Mouse (Mus musculus): ENCODE data around the gene Cflar. TPM values are rescaled to one million over a fixed set of nuclear protein-coding genes. Genes with fewer than 3 reads are reported as not detected.
"Not testable (repeated sequence)": the region's sequence is repeated elsewhere in the genome, so short reads cannot be mapped to it uniquely, and the experiment has no call there.

The Cflar gene
- polyA plus RNA-seq, 1 experiment from 2014 or later, result 44.2 TPM

DNA sequence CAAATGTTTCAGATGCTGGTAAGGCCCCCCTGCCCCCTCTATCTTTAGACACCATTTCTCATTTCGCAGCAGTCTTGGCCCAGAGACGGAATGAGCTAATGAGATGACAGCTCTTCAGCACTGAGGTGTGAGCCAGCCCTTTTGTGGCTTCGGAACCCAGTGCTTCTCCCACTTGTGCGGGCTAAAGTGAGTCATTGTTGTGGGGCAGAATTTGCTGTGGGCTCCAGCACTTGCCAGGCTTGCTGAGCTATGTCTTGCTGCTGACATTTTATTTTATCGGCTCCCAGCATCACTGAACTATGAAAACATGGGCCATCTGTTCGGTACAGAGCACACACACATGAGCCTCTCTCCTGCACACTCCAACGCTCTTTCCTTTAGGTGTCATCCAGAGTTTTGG lies 28.2 kb downstream of the Cflar start:
- H3K9ac ChIP-seq, result no peak overlapping the region
- peaks cover 84% of the 10 kb centered on the region for H3K36me3 ChIP-seq
- no peak overlapping the region for H3K4me2 ChIP-seq
- ATAC-seq (ENCODE audit: borderline replicate concordance, extremely low read depth, low FRiP score, low TSS enrichment), result no peak
- H3K27me3 ChIP-seq, result no peaks in the 10 kb centered on the region
- 86% methylated on average over 7 of the region's 7 CpGs for WGBS
- H3K4me1 ChIP-seq, result no peaks in the 10 kb centered on the region
- H3K9me3 ChIP-seq, result no peaks in the 10 kb centered on the region
- H3K27ac ChIP-seq, result no peak overlapping the region
- H3K4me3 ChIP-seq, result no peak overlapping the region

DNA sequence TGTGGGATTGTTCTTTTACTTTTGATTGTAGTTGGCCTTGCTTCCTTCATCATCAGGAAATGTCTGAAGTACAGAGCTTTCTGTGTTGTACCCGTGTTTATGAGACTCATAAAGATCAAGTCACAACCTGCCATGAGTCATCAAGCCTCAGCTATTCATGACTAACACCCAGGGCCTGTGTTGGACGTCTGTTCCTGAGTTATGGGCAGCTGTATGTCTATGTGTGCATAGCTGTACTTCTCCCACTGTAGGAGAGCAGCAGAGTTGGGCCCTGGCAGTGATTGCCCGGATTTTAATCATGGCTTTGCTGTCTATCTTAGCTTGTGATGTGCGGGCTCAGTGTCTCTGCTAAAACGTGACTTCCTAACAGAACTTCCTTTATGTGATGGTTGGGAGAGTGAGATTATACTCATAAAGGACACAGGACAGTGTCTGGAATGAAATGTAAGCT lies 31.3 kb downstream of the Cflar start:
- no peak overlapping the region for H3K4me2 ChIP-seq
- no peak overlapping the region for H3K4me3 ChIP-seq
- H3K4me1 ChIP-seq, result no peaks in the 10 kb centered on the region
- 73% methylated on average over 5 of the region's 5 CpGs for WGBS
- H3K9ac ChIP-seq, result no peak overlapping the region
- H3K27ac ChIP-seq, result no peak overlapping the region
- ATAC-seq (ENCODE audit: borderline replicate concordance, extremely low read depth, low FRiP score, low TSS enrichment), result no peak
- H3K27me3 ChIP-seq, result no peaks in the 10 kb centered on the region
- peaks cover 83% of the 10 kb centered on the region for H3K36me3 ChIP-seq
- no peaks in the 10 kb centered on the region for H3K9me3 ChIP-seq

DNA sequence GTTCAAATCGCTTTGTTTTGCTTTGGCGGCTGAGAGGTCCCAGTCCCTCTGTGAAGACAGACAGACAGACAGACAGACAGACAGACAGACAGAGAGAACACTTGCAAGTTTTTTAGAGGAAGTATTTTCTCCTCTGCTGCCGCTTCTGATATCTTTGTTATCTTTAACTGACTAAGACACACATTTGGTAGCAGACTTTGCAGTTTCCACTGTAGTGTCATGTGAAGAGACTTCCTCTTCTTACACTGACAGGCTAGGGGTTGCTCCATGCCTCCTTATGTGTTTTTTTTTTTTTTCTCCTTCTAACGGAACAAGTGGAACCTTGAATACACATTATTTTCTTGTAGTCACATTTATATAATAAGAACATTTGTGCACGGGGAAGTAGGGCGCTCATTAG lies 31.9 kb downstream of the Cflar start:
- ATAC-seq (ENCODE audit: borderline replicate concordance, extremely low read depth, low FRiP score, low TSS enrichment), result no peak
- Histone ChIP-seq H3K4me2 (no peak overlapping the region), H3K4me3 (no peak overlapping the region), H3K36me3 (peaks cover 85% of the 10 kb centered on the region), H3K27ac (no peak overlapping the region), H3K27me3 (no peaks in the 10 kb centered on the region), H3K4me1 (no peaks in the 10 kb centered on the region), H3K9ac (no peak overlapping the region), H3K9me3 (no peaks in the 10 kb centered on the region)
- WGBS, result 81% methylated on average over 6 of the region's 6 CpGs

DNA sequence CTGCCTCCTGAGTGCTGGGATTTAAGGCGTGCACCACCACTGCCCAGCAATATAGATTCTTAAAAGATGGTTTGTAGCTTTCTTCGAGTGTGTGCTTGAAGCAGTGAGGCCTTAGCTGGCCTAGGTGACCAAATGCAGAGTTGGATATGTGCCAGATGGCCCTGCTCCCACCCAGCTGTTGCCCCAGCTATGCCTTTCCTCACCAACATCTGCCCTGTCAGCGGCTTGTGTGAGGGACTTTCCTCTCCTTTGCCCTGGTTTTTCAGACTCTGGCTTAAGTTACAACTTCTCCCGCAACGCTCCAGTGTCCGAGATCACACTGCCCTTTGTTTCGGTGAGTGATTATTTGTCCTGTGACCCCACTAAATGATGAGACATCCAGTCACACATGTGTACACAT lies 33.3 kb downstream of the Cflar start:
- Histone ChIP-seq H3K4me2 (no peak overlapping the region), H3K27ac (no peak overlapping the region), H3K9ac (no peak overlapping the region), H3K36me3 (peaks cover 90% of the 10 kb centered on the region), H3K4me3 (no peak overlapping the region), H3K9me3 (no peaks in the 10 kb centered on the region), H3K27me3 (no peaks in the 10 kb centered on the region), H3K4me1 (no peaks in the 10 kb centered on the region)
- ATAC-seq (ENCODE audit: borderline replicate concordance, extremely low read depth, low FRiP score, low TSS enrichment), result no peak
- 79% methylated on average over 7 of the region's 7 CpGs for WGBS

DNA sequence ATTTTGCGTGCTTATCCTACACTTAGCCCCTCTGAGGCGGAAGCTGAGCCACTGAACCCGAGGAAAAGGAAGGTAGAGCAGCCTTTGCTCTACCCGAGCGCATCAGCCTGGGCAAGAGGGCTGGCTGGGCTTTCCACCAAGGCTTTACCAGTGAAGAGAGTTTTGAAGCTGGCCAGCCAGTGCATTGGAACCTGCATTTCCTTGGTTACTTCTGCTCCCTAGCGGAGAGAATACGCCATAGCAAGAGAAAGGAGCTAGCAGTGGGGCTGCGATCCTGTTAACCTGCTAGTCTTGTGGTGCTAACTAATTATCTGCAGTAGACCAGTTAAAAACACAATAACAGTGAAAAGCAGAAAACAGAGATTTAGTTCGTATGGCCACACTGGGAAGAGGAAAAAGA lies 35.6 kb downstream of the Cflar start:
- Histone ChIP-seq H3K36me3 (peaks cover 69% of the 10 kb centered on the region), H3K4me3 (no peak overlapping the region), H3K9ac (no peak overlapping the region), H3K27ac (no peak overlapping the region), H3K4me2 (no peak overlapping the region), H3K9me3 (no peaks in the 10 kb centered on the region), H3K4me1 (no peaks in the 10 kb centered on the region), H3K27me3 (no peaks in the 10 kb centered on the region)
- WGBS, result 73% methylated on average over 9 of the region's 9 CpGs
- ATAC-seq (ENCODE audit: borderline replicate concordance, extremely low read depth, low FRiP score, low TSS enrichment), result no peak

DNA sequence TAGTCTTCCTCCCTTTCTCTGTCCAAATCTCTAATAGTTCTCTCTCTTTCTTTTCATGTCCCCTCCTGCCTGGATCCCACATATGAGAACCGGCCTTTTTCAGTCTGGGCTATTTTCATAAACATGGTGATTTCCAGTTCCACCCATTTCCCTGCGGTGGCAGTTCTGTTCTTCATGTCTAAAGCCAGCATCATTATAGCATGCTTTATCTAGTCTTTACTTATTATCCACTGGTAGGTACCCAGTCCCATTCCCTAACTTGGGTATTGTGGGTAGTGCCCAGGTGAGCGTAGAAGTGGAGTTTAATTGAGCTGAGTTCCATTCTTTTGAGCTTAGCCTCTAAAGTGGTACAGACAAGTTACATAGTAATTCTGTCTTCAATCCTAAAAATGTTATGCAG lies 48.1 kb downstream of the Cflar start:
- Histone ChIP-seq H3K9ac (no peak overlapping the region), H3K36me3 (peaks cover 29% of the 10 kb centered on the region), H3K27me3 (no peaks in the 10 kb centered on the region), H3K9me3 (no peaks in the 10 kb centered on the region), H3K4me2 (no peak overlapping the region), H3K4me1 (no peaks in the 10 kb centered on the region), H3K4me3 (no peak overlapping the region), H3K27ac (no peak overlapping the region)
- ATAC-seq (ENCODE audit: borderline replicate concordance, extremely low read depth, low FRiP score, low TSS enrichment), result no peak
- 89% methylated on average over 3 of the region's 3 CpGs for WGBS

DNA sequence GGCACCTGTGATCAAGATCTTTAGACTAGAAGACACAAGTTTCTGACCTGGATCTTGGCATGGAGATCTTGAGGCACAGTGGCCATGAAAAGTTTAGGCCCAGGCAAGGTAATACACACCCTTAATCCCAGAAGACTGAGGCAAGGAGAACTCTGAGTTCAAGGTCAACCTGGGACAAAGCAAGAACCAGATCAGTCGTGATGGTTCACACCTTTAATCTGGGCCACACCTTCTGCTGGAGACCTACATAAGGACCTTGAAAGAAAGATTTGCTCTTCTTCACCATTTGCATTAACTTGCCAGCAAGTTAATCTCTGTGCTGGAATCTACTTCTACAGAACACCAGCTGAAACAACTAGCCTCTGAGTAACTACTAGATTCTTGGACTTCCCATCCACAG lies 49.3 kb downstream of the Cflar start:
- Histone ChIP-seq H3K27me3 (no peaks in the 10 kb centered on the region), H3K4me1 (no peaks in the 10 kb centered on the region), H3K9me3 (no peaks in the 10 kb centered on the region), H3K36me3 (peaks cover 19% of the 10 kb centered on the region), H3K27ac (no peak overlapping the region), H3K9ac (no peak overlapping the region), H3K4me2 (no peak overlapping the region), H3K4me3 (no peak overlapping the region)
- 73% methylated on average over 1 of the region's 1 CpGs for WGBS
- no peak for ATAC-seq (ENCODE audit: borderline replicate concordance, extremely low read depth, low FRiP score, low TSS enrichment)

DNA sequence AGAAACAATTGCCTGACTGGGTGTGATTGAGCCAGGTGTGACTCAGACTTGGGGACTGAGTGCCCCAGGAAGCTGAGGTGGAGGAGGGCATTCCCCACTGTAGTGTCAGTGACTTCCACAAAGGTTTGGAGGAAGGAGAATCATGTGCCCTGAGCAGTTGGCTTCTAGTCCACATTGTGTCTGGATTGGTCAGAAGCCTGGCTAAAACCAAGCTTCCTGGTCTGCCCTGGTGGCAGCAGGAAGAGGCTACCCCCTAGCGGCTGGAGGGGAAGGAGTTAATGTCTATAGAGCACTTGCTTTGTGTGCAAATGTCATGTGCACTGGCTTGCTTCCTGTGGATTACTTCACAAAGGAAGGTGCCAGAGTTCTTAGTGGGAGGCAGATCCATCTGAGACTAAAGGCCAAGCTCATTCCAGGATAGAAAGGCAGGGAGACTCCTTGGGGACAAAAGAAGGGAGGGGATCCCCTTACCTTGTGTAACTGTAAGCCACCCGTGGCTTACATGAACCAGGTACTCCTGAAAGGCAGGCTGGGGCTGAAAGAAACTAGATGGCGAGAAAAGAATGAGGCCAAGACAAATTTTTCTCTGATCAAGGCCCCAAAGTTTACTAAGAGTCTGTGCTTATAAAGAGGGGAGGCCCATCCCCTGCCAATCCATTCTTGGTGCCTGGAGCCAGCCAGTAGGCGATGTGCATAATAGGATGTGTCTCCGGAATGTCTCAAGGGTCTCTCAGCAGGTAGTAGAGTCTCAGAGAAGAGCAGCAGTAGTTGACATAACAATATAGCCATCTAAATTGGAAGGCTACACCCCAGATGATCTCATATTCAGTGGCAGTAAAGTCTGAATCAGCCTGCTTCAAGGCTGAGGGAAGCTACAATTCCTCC lies 50.3 kb downstream of the Cflar start:
- WGBS, result 71% methylated on average over 5 of the region's 5 CpGs
- H3K4me1 ChIP-seq; ATAC-seq (ENCODE audit: borderline replicate concordance, extremely low read depth, low FRiP score, low TSS enrichment): not testable (repeated sequence)

DNA sequence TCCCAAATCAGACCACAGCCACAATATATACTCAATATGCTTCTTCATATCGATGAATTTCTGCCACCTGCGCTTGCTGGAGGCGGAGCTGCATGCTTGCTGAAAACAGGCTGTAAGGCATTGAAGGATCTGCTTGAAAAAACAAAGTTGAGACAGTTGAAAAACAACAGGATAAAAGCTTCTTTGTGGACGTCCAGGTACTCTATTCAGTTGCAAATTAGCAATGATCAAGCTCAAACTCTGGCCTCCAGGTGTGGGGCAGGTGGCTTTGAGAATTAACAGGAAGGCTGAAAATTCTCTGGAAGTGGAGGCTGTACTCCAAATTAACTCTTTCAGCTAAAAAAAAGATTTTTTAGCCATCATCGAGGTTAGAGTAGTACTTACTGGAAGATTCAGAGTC lies 51.3 kb downstream of the Cflar start:
- H3K4me2 ChIP-seq, result no peak overlapping the region
- H3K27me3 ChIP-seq, result no peaks in the 10 kb centered on the region
- no peak overlapping the region for H3K27ac ChIP-seq
- no peak overlapping the region for H3K9ac ChIP-seq
- H3K36me3 ChIP-seq, result peaks cover 10% of the 10 kb centered on the region; the same call in 1 of the 2 replicates
- no peak for ATAC-seq (ENCODE audit: borderline replicate concordance, extremely low read depth, low FRiP score, low TSS enrichment)
- H3K9me3 ChIP-seq, result no peaks in the 10 kb centered on the region
- no peaks in the 10 kb centered on the region for H3K4me1 ChIP-seq
- whole genome bisulfite sequencing, result 79% methylated on average over 5 of the region's 5 CpGs
- H3K4me3 ChIP-seq, result no peak overlapping the region

More for the DNA sequence above, 50.3 kb downstream of the Cflar start:
- not testable (repeated sequence) for H3K27ac ChIP-seq, H3K4me2 ChIP-seq, H3K9ac ChIP-seq, H3K4me3 ChIP-seq, H3K9me3 ChIP-seq, H3K27me3 ChIP-seq
- peaks cover 12% of the 10 kb centered on the region; the same call in 1 of the 2 replicates for H3K36me3 ChIP-seq

DNA sequence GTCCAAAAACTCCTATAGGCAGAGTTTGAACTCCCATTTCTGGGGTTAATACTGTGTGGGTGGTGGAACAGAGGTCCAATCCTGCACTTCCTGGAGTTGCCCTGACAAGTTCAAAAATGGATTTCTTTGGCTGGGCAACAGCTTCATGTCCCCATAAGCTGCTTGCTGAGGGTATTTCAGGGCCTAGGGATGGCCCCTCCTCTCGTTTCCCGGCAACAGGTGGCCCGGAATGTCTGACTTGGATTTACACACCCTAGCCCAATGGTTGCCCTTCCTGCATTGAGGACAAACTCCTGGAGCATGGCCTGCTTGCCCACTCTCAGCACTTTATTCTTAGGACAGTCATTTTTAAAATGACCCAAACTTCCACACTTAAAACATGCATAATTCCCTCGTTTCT lies 55.1 kb downstream of the Cflar start:
- H3K4me2 ChIP-seq; H3K27me3 ChIP-seq; H3K4me1 ChIP-seq; H3K27ac ChIP-seq; H3K9me3 ChIP-seq; H3K36me3 ChIP-seq; H3K9ac ChIP-seq; ATAC-seq (ENCODE audit: borderline replicate concordance, extremely low read depth, low FRiP score, low TSS enrichment); H3K4me3 ChIP-seq: not testable (repeated sequence)
- 85% methylated on average over 4 of the region's 4 CpGs for WGBS

DNA sequence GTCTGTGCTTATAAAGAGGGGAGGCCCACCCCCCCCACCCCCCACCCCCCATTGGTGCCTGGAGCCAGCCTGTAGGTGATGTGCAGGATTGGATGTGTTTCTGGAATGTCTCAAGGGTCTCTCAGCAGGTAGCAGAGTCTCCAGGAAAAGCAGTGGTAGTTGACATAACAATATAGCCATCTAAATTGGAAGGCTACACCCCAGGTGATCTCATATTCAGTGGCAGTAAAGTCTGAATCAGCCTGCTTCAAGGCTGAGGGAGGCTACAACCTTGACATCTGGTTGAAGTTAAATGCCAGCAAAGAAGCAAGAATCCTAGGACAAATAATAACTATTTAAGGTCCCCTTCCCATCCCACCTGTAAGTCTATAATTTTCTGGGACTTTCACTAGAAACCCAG lies 57.8 kb downstream of the Cflar start:
- H3K4me3 ChIP-seq, result no peak overlapping the region
- no peak overlapping the region for H3K4me2 ChIP-seq
- H3K36me3 ChIP-seq, result no peaks in the 10 kb centered on the region
- H3K9ac ChIP-seq, result no peak overlapping the region
- no peak overlapping the region for H3K27ac ChIP-seq
- no peaks in the 10 kb centered on the region for H3K9me3 ChIP-seq
- no peaks in the 10 kb centered on the region for H3K27me3 ChIP-seq
- ATAC-seq (ENCODE audit: borderline replicate concordance, extremely low read depth, low FRiP score, low TSS enrichment), result no peak
- H3K4me1 ChIP-seq, result no peaks in the 10 kb centered on the region

DNA sequence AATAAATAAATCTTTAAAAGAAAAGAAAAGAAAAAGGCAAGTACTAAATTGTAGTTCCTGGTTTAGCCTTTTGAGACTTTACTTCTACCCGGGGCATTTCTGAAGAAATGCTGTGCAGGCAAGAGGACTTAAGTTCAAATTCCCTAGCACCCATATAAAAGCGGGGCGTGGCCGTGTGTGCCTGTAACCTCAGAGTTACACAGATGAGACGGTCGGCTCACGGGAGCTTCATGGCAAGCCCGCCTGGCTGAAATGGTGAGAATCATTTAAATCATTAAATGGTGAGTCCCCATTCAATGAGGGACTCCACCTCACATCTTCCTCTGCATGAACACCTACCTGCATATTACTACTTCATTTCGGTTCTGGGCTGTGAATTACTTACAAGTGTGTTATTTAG lies 58.4 kb downstream of the Cflar start:
- ATAC-seq (ENCODE audit: borderline replicate concordance, extremely low read depth, low FRiP score, low TSS enrichment), result no peak
- no peak overlapping the region for H3K27ac ChIP-seq

More for the DNA sequence above, 58.4 kb downstream of the Cflar start:
- H3K4me2 ChIP-seq, result no peak overlapping the region
- no peak overlapping the region for H3K4me3 ChIP-seq
- 53% methylated on average over 9 of the region's 9 CpGs for WGBS
- H3K36me3 ChIP-seq, result no peaks in the 10 kb centered on the region
- H3K27me3 ChIP-seq, result no peaks in the 10 kb centered on the region
- no peak overlapping the region for H3K9ac ChIP-seq
- H3K9me3 ChIP-seq, result no peaks in the 10 kb centered on the region
- H3K4me1 ChIP-seq, result no peaks in the 10 kb centered on the region
